8 mouse cellular contexts compared by ENCODE assay signal in genomic region chr11:4703688-4704071, GRCm38 (mm10). TPM values are rescaled to one million over a fixed set of nuclear protein-coding genes. Genes with fewer than 3 reads are reported as not detected.
DNase-seq lines count a peak whose midpoint lies in the region; ATAC-seq lines count a peak whose summit lies in the region.

No protein-coding gene starts in this region.

- WGBS in neural tube, embryonic 11.5 days: 6% methylated on average over 12 of the region's 12 CpGs
- 5% methylated on average over 12 of the region's 12 CpGs for WGBS in forebrain, embryonic 10.5 days
- WGBS in liver, embryonic 12.5 days (ENCODE audit: insufficient replicate concordance): 2% methylated on average over 12 of the region's 12 CpGs
- 3% methylated on average over 12 of the region's 12 CpGs for WGBS in stomach, embryonic 15.5 days

- H3K4me1 ChIP-seq in neural tube, embryonic 11.5 days (ENCODE audit: control insufficient read depth, insufficient read depth, low read length): peaks cover 9% of the 10 kb centered on the region
- H3K4me1 ChIP-seq in forebrain, embryonic 10.5 days: peaks cover 18% of the 10 kb centered on the region
- peaks cover 31% of the 10 kb centered on the region for H3K4me1 ChIP-seq in liver, embryonic 12.5 days
- peaks cover 12% of the 10 kb centered on the region; the same call in 1 of the 2 replicates for H3K4me1 ChIP-seq in stomach, embryonic 15.5 days

- peak overlapping the region; percentile 68 for H3K9ac ChIP-seq in neural tube, embryonic 11.5 days (ENCODE audit: low read length)
- peak overlapping the region; percentile 85 for H3K9ac ChIP-seq in liver, embryonic 12.5 days
- peak overlapping the region; percentile 81 for H3K9ac ChIP-seq in stomach, embryonic 15.5 days

- H3K27me3 ChIP-seq in neural tube, embryonic 11.5 days (ENCODE audit: control insufficient read depth, insufficient read depth, low read length): no peaks in the 10 kb centered on the region
- H3K27me3 ChIP-seq in forebrain, embryonic 10.5 days (ENCODE audit: poor library complexity, severe bottlenecking): no peaks in the 10 kb centered on the region
- no peaks in the 10 kb centered on the region for H3K27me3 ChIP-seq in liver, embryonic 12.5 days (replicated peaks)
- H3K27me3 ChIP-seq in stomach, embryonic 15.5 days (replicated peaks): no peaks in the 10 kb centered on the region

- no peaks in the 10 kb centered on the region for H3K9me3 ChIP-seq in neural tube, embryonic 11.5 days (ENCODE audit: control insufficient read depth, low read length)
- H3K9me3 ChIP-seq in forebrain, embryonic 10.5 days: no peaks in the 10 kb centered on the region
- no peaks in the 10 kb centered on the region for H3K9me3 ChIP-seq in liver, embryonic 12.5 days (replicated peaks)
- H3K9me3 ChIP-seq in stomach, embryonic 15.5 days: no peaks in the 10 kb centered on the region

- DNase-seq in neural tube, embryonic 11.5 days (ENCODE audit: low spot score): no peak
- DNase-seq in neural tube, embryonic 10.5 days (ENCODE audit: extremely low spot score, low spot score): no peak
- DNase-seq in forebrain, embryonic 10.5 days (ENCODE audit: extremely low spot score, low spot score): no peak
- DNase-seq in layer of hippocampus, adult 9-10 months (ENCODE audit: low spot score): no peak
- DNase-seq in ovary, postnatal 14 days (ENCODE audit: low spot score): no peak
- no peak for DNase-seq in testis, postnatal 14 days (ENCODE audit: low spot score)

- no peak for ATAC-seq in neural tube, embryonic 11.5 days (ENCODE audit: insufficient read depth, low FRiP score, low TSS enrichment)
- peak; percentile 6 for ATAC-seq in liver, embryonic 12.5 days
- no peak; the same call in 1 of the 2 replicates for ATAC-seq in stomach, embryonic 15.5 days (ENCODE audit: insufficient read depth, low FRiP score, low read depth)

- peaks cover 2% of the 10 kb centered on the region; the same call in 1 of the 2 replicates for H3K36me3 ChIP-seq in neural tube, embryonic 11.5 days (ENCODE audit: control insufficient read depth, insufficient read depth, low read length)
- peaks cover 34% of the 10 kb centered on the region for H3K36me3 ChIP-seq in forebrain, embryonic 10.5 days (replicated peaks)
- peaks cover 29% of the 10 kb centered on the region for H3K36me3 ChIP-seq in liver, embryonic 12.5 days
- H3K36me3 ChIP-seq in stomach, embryonic 15.5 days: 0 out of 2 replicates have a peak, but pooled peaks cover 3% of the 10 kb centered on the region

- H3K4me2 ChIP-seq in neural tube, embryonic 11.5 days (ENCODE audit: low read depth): peak overlapping the region; percentile 83
- H3K4me2 ChIP-seq in liver, embryonic 12.5 days: peak overlapping the region; percentile 74
- H3K4me2 ChIP-seq in stomach, embryonic 15.5 days: peak overlapping the region; percentile 86

- H3K4me3 ChIP-seq in neural tube, embryonic 11.5 days (ENCODE audit: low read depth, low read length): peak overlapping the region; percentile 62
- H3K4me3 ChIP-seq in forebrain, embryonic 10.5 days: peak overlapping the region; percentile 73
- peak overlapping the region; percentile 79 for H3K4me3 ChIP-seq in liver, embryonic 12.5 days
- H3K4me3 ChIP-seq in stomach, embryonic 15.5 days (replicated peaks): peak overlapping the region; percentile 81

- H3K27ac ChIP-seq in neural tube, embryonic 11.5 days (ENCODE audit: low read depth, low read length): no peak overlapping the region
- peak overlapping the region; percentile 90 for H3K27ac ChIP-seq in forebrain, embryonic 10.5 days
- H3K27ac ChIP-seq in liver, embryonic 12.5 days: peak overlapping the region; percentile 78
- H3K27ac ChIP-seq in stomach, embryonic 15.5 days: peak overlapping the region; percentile 77

RNA-seq across cellular contexts. Expression of gene Uqcr10, which starts 0.5 kb away (rescaled TPM):
- 505 and 528 TPM in 2 replicates for polyA plus RNA-seq in neural tube, embryonic 11.5 days (2014; fragmentation: Nextera tagmentation; extraction: Ambion mirVana)
- 648 and 652 TPM in 2 replicates for polyA plus RNA-seq in forebrain, embryonic 10.5 days (2016; fragmentation: Nextera tagmentation; extraction: Ambion mirVana)
- 698 and 713 TPM in 2 replicates for polyA plus RNA-seq in liver, embryonic 12.5 days (2016; fragmentation: Nextera tagmentation; extraction: Ambion mirVana)
- 920 and 1,051 TPM in 2 replicates for polyA plus RNA-seq in stomach, embryonic 15.5 days (2015; fragmentation: Nextera tagmentation; extraction: Ambion mirVana)

RNA-seq across cellular contexts. Expression of gene Zmat5, which starts 0.8 kb away (rescaled TPM):
- 75.5 and 82.3 TPM in 2 replicates for polyA plus RNA-seq in neural tube, embryonic 11.5 days (2014; fragmentation: Nextera tagmentation; extraction: Ambion mirVana)
- 76.8 and 79.6 TPM in 2 replicates for polyA plus RNA-seq in forebrain, embryonic 10.5 days (2016; fragmentation: Nextera tagmentation; extraction: Ambion mirVana)
- polyA plus RNA-seq in liver, embryonic 12.5 days (2016; fragmentation: Nextera tagmentation; extraction: Ambion mirVana): 33.4 and 33.8 TPM in 2 replicates
- polyA plus RNA-seq in stomach, embryonic 15.5 days (2015; fragmentation: Nextera tagmentation; extraction: Ambion mirVana): 62.8 and 68.1 TPM in 2 replicates

RNA-seq across cellular contexts. Expression of gene Cabp7, which starts 42.9 kb away (rescaled TPM):
- polyA plus RNA-seq in neural tube, embryonic 11.5 days (2014; fragmentation: Nextera tagmentation; extraction: Ambion mirVana): 2.6 and 3.4 TPM in 2 replicates
- 0.15 TPM in 1 of 2 replicates, not detected in the other for polyA plus RNA-seq in forebrain, embryonic 10.5 days (2016; fragmentation: Nextera tagmentation; extraction: Ambion mirVana)
- 0.05 and 0.06 TPM in 2 replicates for polyA plus RNA-seq in liver, embryonic 12.5 days (2016; fragmentation: Nextera tagmentation; extraction: Ambion mirVana)
- polyA plus RNA-seq in stomach, embryonic 15.5 days (2015; fragmentation: Nextera tagmentation; extraction: Ambion mirVana): 0.17 and 0.32 TPM in 2 replicates
